Mouse (Mus musculus): ENCODE results near the gene Eif5.

- no peak for TF ChIP-seq CTCF (IDR thresholded peaks at IDR 0.05; ENCODE audit: control insufficient read depth, insufficient read depth, insufficient read length)
- no peak for TF ChIP-seq MYOD1 (IDR thresholded peaks at IDR 0.05; ENCODE audit: control insufficient read depth, insufficient read length, low read depth)
- no peak for TF ChIP-seq USF1 (IDR thresholded peaks at IDR 0.05; ENCODE audit: low read depth)
- TF ChIP-seq CEBPB (IDR thresholded peaks at IDR 0.05; ENCODE audit: low read depth) = no peak
These were observed 49.4 kb downstream of the Eif5 start for GRCm38 (mm10) chr12:111587252-111587651.
